Mouse (Mus musculus) hindbrain, embryonic 16.5 days (tissue): ENCODE results near the gene Ets1. TPM values are rescaled to one million over a fixed set of nuclear protein-coding genes. Genes with fewer than 3 reads are reported as not detected.

Experiments used
- ATAC-seq: fragments of 200-750 bp; cut with Nextera tagmentation; 2 replicates; pipeline ENCODE4 v1.8.0; 2017; ENCODE audit warnings: moderate TSS enrichment, moderate library complexity
- H3K27ac ChIP-seq: fragments of 300-500 bp; sonication (generic); 2 replicates; pipeline ENCODE4 v1.5.1; 2014; ENCODE audit warnings: low read depth, mild to moderate bottlenecking, control low read depth, low read length, moderate library complexity
- H3K27me3 ChIP-seq: fragments of 300-500 bp; sonication (generic); replicated peaks from 2 replicates; pipeline ENCODE4 v1.6.1; 2014; ENCODE audit warnings: low read length; ENCODE audit not compliant: control insufficient read depth, insufficient read depth
- H3K36me3 ChIP-seq: fragments of 300-500 bp; sonication (generic); 2 replicates; pipeline ENCODE4 v1.6.1; 2014; ENCODE audit warnings: mild to moderate bottlenecking, low read length, moderate library complexity, mixed read lengths; ENCODE audit not compliant: control insufficient read depth, insufficient read depth
- H3K4me1 ChIP-seq: fragments of 300-500 bp; sonication (generic); 2 replicates; pipeline ENCODE4 v1.6.1; 2014; ENCODE audit warnings: low read depth, low read length; ENCODE audit not compliant: control insufficient read depth, insufficient read depth
- H3K4me2 ChIP-seq: fragments of 300-500 bp; sonication (generic); 2 replicates; pipeline ENCODE4 v1.6.1; 2014; ENCODE audit warnings: mild to moderate bottlenecking, low read length, control low read depth, moderate library complexity
- H3K4me3 ChIP-seq: fragments of 300-500 bp; sonication (generic); 2 replicates; pipeline ENCODE4 v1.5.1; 2014; ENCODE audit warnings: mild to moderate bottlenecking, low read length, control low read depth, moderate library complexity
- H3K9ac ChIP-seq: fragments of 300-500 bp; sonication (generic); 2 replicates; pipeline ENCODE4 v1.6.1; 2014; ENCODE audit warnings: low read depth, mild to moderate bottlenecking, control low read depth, low read length, moderate library complexity
- H3K9me3 ChIP-seq: fragments of 300-500 bp; sonication (generic); 2 replicates; pipeline ENCODE4 v1.6.1; 2014; ENCODE audit warnings: mild to moderate bottlenecking, low read length, moderate library complexity; ENCODE audit not compliant: control insufficient read depth
- WGBS: fragments of 180-500 bp; shearing (Covaris S2); extraction: QIAGEN DNeasy Blood & Tissue Kit; methylation state at CpG from one replicate; pipeline ENCODE4 v1.1.7; 2014; 5-methylcytosine and 5-hydroxymethylcytosine counted together
- polyA plus RNA-seq: library from polyadenylated mRNA; unstranded; fragments of >200 nt; fragmentation: Nextera tagmentation; extraction: Ambion mirVana; gene quantifications from 2 replicates; pipeline ENCODE4 v1.2.1, GENCODE M21; 2015

The Ets1 gene
- polyA plus RNA-seq, 1 experiment from 2014 or later: 15.6 TPM

GRCm38 (mm10) chr9:32612861-32613421, 23.1 kb upstream of the Ets1 start:
- H3K4me1 ChIP-seq: no peaks in the 10 kb centered on the region
- H3K9me3 ChIP-seq: no peaks in the 10 kb centered on the region
- no peak overlapping the region for H3K4me2 ChIP-seq
- WGBS: 62% methylated on average over 6 of the region's 6 CpGs
- no peak overlapping the region for H3K9ac ChIP-seq
- ATAC-seq: no peak
- no peak overlapping the region; the same call in 1 of the 2 replicates for H3K27ac ChIP-seq
- H3K4me3 ChIP-seq: no peak overlapping the region
- no peaks in the 10 kb centered on the region; the same call in none of the 2 replicates for H3K27me3 ChIP-seq
- H3K36me3 ChIP-seq: no peaks in the 10 kb centered on the region

- Histone ChIP-seq H3K4me2 (no peak overlapping the region), H3K36me3 (no peaks in the 10 kb centered on the region)
- no peak for ATAC-seq
Observed at GRCm38 (mm10) chr9:32614191-32614590, 21.8 kb upstream of the Ets1 start.

GRCm38 (mm10) chr9:32615461-32615860, 20.6 kb upstream of the Ets1 start:
- WGBS: 87% methylated on average over 6 of the region's 6 CpGs
- H3K27ac ChIP-seq: no peak overlapping the region

More at GRCm38 (mm10) chr9:32614191-32614590, 21.8 kb upstream of the Ets1 start:
- Histone ChIP-seq H3K4me3 (no peak overlapping the region), H3K4me1 (no peaks in the 10 kb centered on the region), H3K9ac (no peak overlapping the region), H3K27me3 (no peaks in the 10 kb centered on the region; the same call in 1 of the 2 replicates), H3K9me3 (no peaks in the 10 kb centered on the region), H3K27ac (no peak overlapping the region)
- 92% methylated on average over 9 of the region's 9 CpGs for WGBS

DNA sequence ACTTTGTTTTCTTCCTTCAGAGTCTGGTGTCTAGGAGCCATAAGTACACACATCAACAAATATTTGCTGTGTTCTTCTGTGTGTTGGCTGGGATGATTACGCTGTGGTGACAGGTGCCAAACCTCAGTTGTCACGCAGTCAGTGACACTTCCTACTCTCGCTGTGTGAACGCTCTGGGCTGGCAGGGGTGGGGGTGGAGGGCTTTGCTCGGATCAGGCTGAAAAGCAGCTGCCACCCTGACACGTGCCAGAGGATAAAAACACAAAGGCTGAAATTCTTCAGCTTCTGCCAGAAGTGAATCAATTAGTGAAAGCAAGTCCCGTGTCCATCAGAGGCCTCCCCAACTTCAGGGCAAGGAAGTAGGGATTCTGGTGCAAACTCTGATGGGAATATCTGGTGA, 20.0 kb upstream of the Ets1 start:
- Histone ChIP-seq H3K27ac (no peak overlapping the region), H3K9ac (no peak overlapping the region), H3K9me3 (no peaks in the 10 kb centered on the region; the same call in 1 of the 2 replicates), H3K4me2 (no peak overlapping the region), H3K27me3 (no peaks in the 10 kb centered on the region; the same call in 1 of the 2 replicates), H3K4me1 (no peaks in the 10 kb centered on the region), H3K4me3 (no peak overlapping the region), H3K36me3 (no peaks in the 10 kb centered on the region)
- WGBS: 20% methylated on average over 7 of the region's 7 CpGs
- no peak for ATAC-seq

More at GRCm38 (mm10) chr9:32615461-32615860, 20.6 kb upstream of the Ets1 start:
- Histone ChIP-seq H3K9ac (no peak overlapping the region), H3K4me3 (no peak overlapping the region), H3K36me3 (no peaks in the 10 kb centered on the region), H3K4me2 (no peak overlapping the region), H3K27me3 (no peaks in the 10 kb centered on the region; the same call in 1 of the 2 replicates), H3K9me3 (no peaks in the 10 kb centered on the region; the same call in 1 of the 2 replicates), H3K4me1 (no peaks in the 10 kb centered on the region)
- ATAC-seq: no peak

DNA sequence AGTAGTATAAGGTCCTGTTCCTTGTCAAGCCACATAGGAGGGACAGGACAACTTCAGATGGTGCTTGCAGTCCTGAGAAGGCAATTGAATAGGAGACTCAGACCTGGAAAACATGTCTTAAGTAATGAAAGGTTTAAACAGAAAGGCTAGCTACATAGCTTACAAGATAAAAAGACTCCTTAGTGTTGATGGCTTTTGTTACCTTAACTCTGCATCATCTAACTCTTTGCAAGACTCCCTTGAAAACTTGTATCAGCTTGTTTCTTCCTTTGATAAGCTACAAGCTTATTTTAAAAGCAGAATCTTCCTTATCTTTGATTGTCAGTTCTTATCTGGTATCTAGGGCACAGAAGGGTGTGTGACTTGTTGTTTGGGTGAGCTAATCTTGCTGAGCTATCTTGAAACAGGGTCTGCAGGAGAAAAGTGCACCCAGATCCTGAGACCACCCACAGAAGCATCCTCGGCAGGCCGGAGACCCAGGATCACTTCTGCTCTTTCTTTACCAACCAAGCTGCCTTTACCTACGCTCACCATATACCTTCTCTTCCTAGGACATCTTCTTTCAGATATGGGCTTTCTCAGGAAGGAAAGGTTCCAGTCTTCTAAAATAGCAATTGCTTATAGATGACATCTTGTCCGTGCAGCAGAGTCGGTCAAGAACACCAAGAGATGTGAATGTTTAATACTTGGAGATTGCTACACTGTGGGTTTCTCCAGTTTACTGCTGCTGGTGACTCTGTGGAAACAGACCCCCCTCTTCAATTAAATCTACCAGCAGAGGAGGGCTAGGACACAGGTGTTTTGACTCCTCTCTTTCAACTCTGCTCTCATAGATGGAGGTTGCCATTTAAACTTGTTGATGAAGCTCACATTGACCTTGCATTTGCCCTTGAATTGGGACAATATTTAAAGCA, 19.2 kb upstream of the Ets1 start:
- WGBS: 93% methylated on average over 5 of the region's 5 CpGs
- ATAC-seq: no peak

DNA sequence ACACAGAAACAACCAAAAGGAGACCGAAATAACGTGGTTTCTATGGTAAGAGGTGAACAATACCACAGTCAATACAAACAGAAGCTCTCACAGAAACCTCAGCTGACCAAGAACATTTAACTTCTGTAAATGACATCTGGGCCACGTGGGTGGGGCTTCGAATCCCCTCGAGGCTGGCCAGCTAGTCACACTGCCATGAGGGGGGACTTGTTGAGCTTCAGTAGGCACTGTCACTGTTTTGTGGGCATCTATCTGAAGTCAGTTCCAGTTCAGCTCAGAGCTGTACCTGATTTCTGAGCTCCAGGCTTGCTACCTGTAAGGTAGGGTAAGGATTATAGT, 18.6 kb upstream of the Ets1 start:
- Histone ChIP-seq H3K4me3 (no peak overlapping the region), H3K36me3 (no peaks in the 10 kb centered on the region), H3K27me3 (no peaks in the 10 kb centered on the region; the same call in 1 of the 2 replicates), H3K9ac (no peak overlapping the region), H3K9me3 (no peaks in the 10 kb centered on the region; the same call in 1 of the 2 replicates), H3K27ac (no peak overlapping the region), H3K4me1 (no peaks in the 10 kb centered on the region), H3K4me2 (no peak overlapping the region)
- 77% methylated on average over 5 of the region's 5 CpGs for WGBS
- ATAC-seq: no peak

More for the DNA sequence above, 19.2 kb upstream of the Ets1 start:
- H3K9ac ChIP-seq: no peak overlapping the region
- no peak overlapping the region for H3K4me3 ChIP-seq
- H3K9me3 ChIP-seq: no peaks in the 10 kb centered on the region; the same call in 1 of the 2 replicates
- no peaks in the 10 kb centered on the region; the same call in 1 of the 2 replicates for H3K27me3 ChIP-seq
- H3K36me3 ChIP-seq: no peaks in the 10 kb centered on the region
- no peak overlapping the region for H3K27ac ChIP-seq
- H3K4me1 ChIP-seq: no peaks in the 10 kb centered on the region
- no peak overlapping the region for H3K4me2 ChIP-seq

DNA sequence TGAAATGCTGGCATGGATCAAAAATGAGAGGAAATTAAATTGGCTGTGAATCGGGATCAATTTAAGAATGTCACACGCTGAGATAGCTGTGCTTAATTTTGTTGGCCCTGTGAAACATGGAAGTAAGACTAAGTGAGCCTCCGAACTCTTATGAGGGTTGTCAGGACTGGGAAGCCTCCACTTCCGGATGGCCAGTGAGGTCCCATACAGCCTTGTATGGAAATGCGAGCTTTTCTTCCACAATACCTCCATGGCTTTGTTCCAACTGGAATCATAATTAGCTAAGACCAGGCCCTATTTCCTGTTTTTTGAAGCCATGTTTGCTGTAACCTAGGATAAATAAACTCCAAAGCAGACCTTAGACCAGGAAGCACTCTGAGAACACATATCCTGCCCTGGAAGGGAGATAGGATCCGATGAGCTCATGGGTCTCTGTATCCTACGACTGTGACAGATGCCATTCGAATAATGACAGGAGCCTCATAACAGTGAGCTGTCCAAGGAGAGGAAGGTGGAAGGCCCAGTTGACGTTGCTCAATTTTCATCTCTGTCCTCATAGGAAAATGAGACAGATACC, 17.4 kb upstream of the Ets1 start:
- 80% methylated on average over 9 of the region's 9 CpGs for WGBS
- H3K9ac ChIP-seq: no peak overlapping the region
- no peak for ATAC-seq
- H3K4me1 ChIP-seq: no peaks in the 10 kb centered on the region
- H3K4me2 ChIP-seq: no peak overlapping the region
- H3K27me3 ChIP-seq: no peaks in the 10 kb centered on the region; the same call in 1 of the 2 replicates
- no peaks in the 10 kb centered on the region for H3K36me3 ChIP-seq
- no peak overlapping the region for H3K4me3 ChIP-seq
- H3K27ac ChIP-seq: no peak overlapping the region
- no peaks in the 10 kb centered on the region; the same call in 1 of the 2 replicates for H3K9me3 ChIP-seq

DNA sequence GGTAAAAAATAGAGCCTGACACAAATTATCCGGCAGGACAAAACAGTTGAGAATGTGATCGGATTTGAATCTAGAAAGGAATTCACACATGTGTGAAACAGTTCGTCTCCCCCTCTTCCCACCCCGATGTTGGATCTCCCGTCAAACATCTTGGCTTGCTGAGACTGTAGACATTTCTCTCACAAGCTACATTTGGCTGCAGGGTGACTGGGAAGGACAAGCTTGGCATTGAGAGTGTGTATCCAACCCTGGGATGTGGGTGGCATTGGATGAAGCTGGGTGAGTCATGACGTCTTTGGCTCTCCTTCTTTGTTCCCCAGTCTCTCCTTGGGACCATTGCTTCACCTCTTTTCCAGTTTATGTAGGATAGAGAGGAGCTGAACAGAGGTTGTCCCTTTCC, 16.4 kb upstream of the Ets1 start:
- no peak overlapping the region for H3K4me3 ChIP-seq
- H3K4me1 ChIP-seq: no peaks in the 10 kb centered on the region
- ATAC-seq: no peak
- H3K9me3 ChIP-seq: no peaks in the 10 kb centered on the region; the same call in 1 of the 2 replicates
- 86% methylated on average over 6 of the region's 6 CpGs for WGBS
- no peaks in the 10 kb centered on the region for H3K36me3 ChIP-seq
- H3K27ac ChIP-seq: no peak overlapping the region
- no peak overlapping the region for H3K4me2 ChIP-seq
- H3K27me3 ChIP-seq: no peaks in the 10 kb centered on the region; the same call in 1 of the 2 replicates
- no peak overlapping the region for H3K9ac ChIP-seq

- no peak overlapping the region for H3K27ac ChIP-seq
- no peaks in the 10 kb centered on the region; the same call in 1 of the 2 replicates for H3K9me3 ChIP-seq
- H3K4me2 ChIP-seq: no peak overlapping the region
- no peaks in the 10 kb centered on the region for H3K36me3 ChIP-seq
- no peak for ATAC-seq
- H3K27me3 ChIP-seq: no peaks in the 10 kb centered on the region; the same call in 1 of the 2 replicates
- WGBS: 91% methylated on average over 3 of the region's 3 CpGs
- H3K4me1 ChIP-seq: no peaks in the 10 kb centered on the region
- H3K4me3 ChIP-seq: no peak overlapping the region
- no peak overlapping the region for H3K9ac ChIP-seq
Observed at GRCm38 (mm10) chr9:32620446-32620845, 15.6 kb upstream of the Ets1 start.
